Mouse (Mus musculus) heart, embryonic 15.5 days (tissue): Measurements from ENCODE around the gene Tent4a. TPM values are rescaled to one million over a fixed set of nuclear protein-coding genes. Genes with fewer than 3 reads are reported as not detected.
"Not testable (repeated sequence)": the region's sequence is repeated elsewhere in the genome, so short reads cannot be mapped to it uniquely, and the experiment has no call there.

Experiments used
- ATAC-seq: fragments of 200-750 bp; cut with Nextera tagmentation; replicated peaks from 2 replicates; pipeline ENCODE4 v1.8.0; 2017; ENCODE audit warnings: low read depth, moderate TSS enrichment; ENCODE audit not compliant: insufficient number of reproducible peaks, insufficient read depth, low FRiP score
- H3K27ac ChIP-seq: fragments of 300-500 bp; sonication (generic); 2 replicates; pipeline ENCODE4 v1.5.1; 2015; ENCODE audit warnings: mild to moderate bottlenecking, inconsistent platforms
- H3K27me3 ChIP-seq: fragments of 300-500 bp; sonication (generic); 2 replicates; pipeline ENCODE4 v1.6.1; 2015; ENCODE audit warnings: inconsistent platforms
- H3K36me3 ChIP-seq: fragments of 300-500 bp; sonication (generic); 2 replicates; pipeline ENCODE4 v1.6.1; 2015; ENCODE audit warnings: mild to moderate bottlenecking, inconsistent platforms
- H3K4me1 ChIP-seq: fragments of 300-500 bp; sonication (generic); replicated peaks from 2 replicates; pipeline ENCODE4 v1.6.1; 2015; ENCODE audit warnings: inconsistent platforms
- H3K4me2 ChIP-seq: fragments of 300-500 bp; sonication (generic); 2 replicates; pipeline ENCODE4 v1.6.1; 2015; ENCODE audit warnings: inconsistent platforms, mild to moderate bottlenecking, moderate library complexity
- H3K4me3 ChIP-seq: fragments of 300-500 bp; sonication (generic); 2 replicates; pipeline ENCODE4 v1.5.1; 2015; ENCODE audit warnings: mild to moderate bottlenecking, inconsistent platforms
- H3K9ac ChIP-seq: fragments of 300-500 bp; sonication (generic); 2 replicates; pipeline ENCODE4 v1.6.1; 2015; ENCODE audit warnings: mild to moderate bottlenecking, inconsistent platforms
- H3K9me3 ChIP-seq: fragments of 300-500 bp; sonication (generic); replicated peaks from 2 replicates; pipeline ENCODE4 v1.6.1; 2016; ENCODE audit warnings: inconsistent platforms
- WGBS: fragments of 180-500 bp; shearing (Covaris S2); methylation state at CpG from one replicate; pipeline ENCODE4 v1.1.7; 2015; ENCODE audit warnings: mixed read lengths; 5-methylcytosine and 5-hydroxymethylcytosine counted together
- polyA plus RNA-seq: library from polyadenylated mRNA; unstranded; fragments of >200 nt; fragmentation: Nextera tagmentation; extraction: Ambion mirVana; gene quantifications from 2 replicates; pipeline ENCODE4 v1.2.1, GENCODE M21; 2015

Tent4a gene
- 3.1 and 4.0 TPM in 2 replicates for polyA plus RNA-seq

GRCm38 (mm10) chr13:69534334-69534653, at the start of gene Tent4a:
Tent4a (minus strand) TSS chr13:69534617.
- Histone ChIP-seq H3K9ac (peak within 1 kb of the TSS; percentile 88), H3K9me3 (no peaks in the 10 kb centered on the region), H3K27ac (peak within 1 kb of the TSS; percentile 94), H3K4me2 (peak within 1 kb of the TSS; percentile 92), H3K27me3 (no peaks in the 10 kb centered on the region), H3K4me1 (peaks cover 49% of the 10 kb centered on the region), H3K4me3 (peak within 1 kb of the TSS; percentile 77), H3K36me3 (no peaks in the 10 kb centered on the region; the same call in 1 of the 2 replicates)
- ATAC-seq, result peak; percentile 85
- 1% methylated on average over 37 of the region's 57 CpGs for WGBS

- Histone ChIP-seq H3K9me3 (no peaks in the 10 kb centered on the region), H3K27ac (no peak overlapping the region), H3K9ac (no peak overlapping the region), H3K27me3 (no peaks in the 10 kb centered on the region), H3K4me3 (no peak overlapping the region), H3K4me2 (no peak overlapping the region), H3K36me3 (no peaks in the 10 kb centered on the region), H3K4me1 (peaks cover 8% of the 10 kb centered on the region; the same call in 1 of the 2 replicates)
- whole genome bisulfite sequencing, result 81% methylated on average over 6 of the region's 6 CpGs
- ATAC-seq, result no peak
These were observed 49.2 kb upstream of the Tent4a start for GRCm38 (mm10) chr13:69583591-69583990.

- Histone ChIP-seq H3K9ac (no peak overlapping the region), H3K27ac (no peak overlapping the region), H3K4me3 (no peak overlapping the region), H3K36me3 (no peaks in the 10 kb centered on the region), H3K4me2 (no peak overlapping the region), H3K4me1 (peaks cover 8% of the 10 kb centered on the region; the same call in 1 of the 2 replicates), H3K27me3 (no peaks in the 10 kb centered on the region), H3K9me3 (no peaks in the 10 kb centered on the region)
- WGBS, result 83% methylated on average over 6 of the region's 6 CpGs
- no peak for ATAC-seq
These were observed 48.0 kb upstream of the Tent4a start for GRCm38 (mm10) chr13:69582411-69582810.

- WGBS, result 84% methylated on average over 16 of the region's 16 CpGs
- no peak for ATAC-seq
These were observed 42.9 kb upstream of the Tent4a start for GRCm38 (mm10) chr13:69577181-69577834.

GRCm38 (mm10) chr13:69576676-69577075, 42.3 kb upstream of the Tent4a start:
- Histone ChIP-seq H3K9me3 (no peaks in the 10 kb centered on the region), H3K9ac (no peak overlapping the region), H3K4me2 (no peak overlapping the region), H3K27ac (no peak overlapping the region), H3K36me3 (no peaks in the 10 kb centered on the region), H3K4me3 (no peak overlapping the region), H3K4me1 (no peaks in the 10 kb centered on the region), H3K27me3 (no peaks in the 10 kb centered on the region)
- no peak for ATAC-seq
- 60% methylated on average over 11 of the region's 11 CpGs for WGBS

More at GRCm38 (mm10) chr13:69577181-69577834, 42.9 kb upstream of the Tent4a start:
- no peak overlapping the region for H3K9ac ChIP-seq
- no peak overlapping the region for H3K4me3 ChIP-seq
- no peaks in the 10 kb centered on the region for H3K4me1 ChIP-seq
- no peak overlapping the region for H3K27ac ChIP-seq
- H3K36me3 ChIP-seq, result no peaks in the 10 kb centered on the region
- no peaks in the 10 kb centered on the region for H3K9me3 ChIP-seq
- no peak overlapping the region for H3K4me2 ChIP-seq
- no peaks in the 10 kb centered on the region for H3K27me3 ChIP-seq

GRCm38 (mm10) chr13:69572594-69572993, 38.2 kb upstream of the Tent4a start:
- no peaks in the 10 kb centered on the region for H3K9me3 ChIP-seq
- 89% methylated on average over 3 of the region's 3 CpGs for WGBS

GRCm38 (mm10) chr13:69569201-69569600, 34.8 kb upstream of the Tent4a start:
- ATAC-seq, result no peak
- H3K4me1 ChIP-seq, result 0 out of 2 replicates have a peak, but pooled peaks cover 1% of the 10 kb centered on the region
- no peak overlapping the region for H3K9ac ChIP-seq
- no peak overlapping the region for H3K4me2 ChIP-seq
- no peaks in the 10 kb centered on the region for H3K27me3 ChIP-seq
- no peak overlapping the region for H3K4me3 ChIP-seq
- H3K9me3 ChIP-seq, result no peaks in the 10 kb centered on the region
- no peak overlapping the region for H3K27ac ChIP-seq
- H3K36me3 ChIP-seq, result no peaks in the 10 kb centered on the region
- 81% methylated on average over 9 of the region's 9 CpGs for WGBS

More at GRCm38 (mm10) chr13:69572594-69572993, 38.2 kb upstream of the Tent4a start:
- Histone ChIP-seq H3K36me3 (no peaks in the 10 kb centered on the region), H3K9ac (no peak overlapping the region), H3K4me3 (no peak overlapping the region), H3K4me1 (no peaks in the 10 kb centered on the region), H3K27me3 (no peaks in the 10 kb centered on the region), H3K4me2 (no peak overlapping the region), H3K27ac (no peak overlapping the region)
- ATAC-seq, result no peak

- peaks cover 19% of the 10 kb centered on the region for H3K4me1 ChIP-seq
- not testable (repeated sequence) for H3K4me2 ChIP-seq, H3K4me3 ChIP-seq, H3K9ac ChIP-seq, H3K27ac ChIP-seq, H3K36me3 ChIP-seq, ATAC-seq, H3K9me3 ChIP-seq, H3K27me3 ChIP-seq
- 89% methylated on average over 4 of the region's 4 CpGs for WGBS
These were observed 31.0 kb upstream of the Tent4a start for GRCm38 (mm10) chr13:69565401-69565800.

- H3K9ac ChIP-seq, result no peak overlapping the region
- ATAC-seq, result no peak
- H3K9me3 ChIP-seq, result no peaks in the 10 kb centered on the region
- H3K27me3 ChIP-seq, result no peaks in the 10 kb centered on the region
- no peaks in the 10 kb centered on the region for H3K36me3 ChIP-seq
- H3K4me2 ChIP-seq, result no peak overlapping the region
- H3K4me3 ChIP-seq, result no peak overlapping the region
- H3K27ac ChIP-seq, result no peak overlapping the region
- H3K4me1 ChIP-seq, result peaks cover 24% of the 10 kb centered on the region
These were observed 30.2 kb upstream of the Tent4a start for GRCm38 (mm10) chr13:69564573-69564972.

GRCm38 (mm10) chr13:69563905-69564304, 29.5 kb upstream of the Tent4a start:
- no peak overlapping the region for H3K27ac ChIP-seq
- no peaks in the 10 kb centered on the region for H3K27me3 ChIP-seq
- H3K9ac ChIP-seq, result no peak overlapping the region
- H3K4me2 ChIP-seq, result no peak overlapping the region
- H3K36me3 ChIP-seq, result no peaks in the 10 kb centered on the region
- no peak overlapping the region for H3K4me3 ChIP-seq
- H3K4me1 ChIP-seq, result peaks cover 31% of the 10 kb centered on the region
- H3K9me3 ChIP-seq, result no peaks in the 10 kb centered on the region
- no peak for ATAC-seq
- 55% methylated on average over 3 of the region's 3 CpGs for WGBS

- Histone ChIP-seq H3K27me3 (no peaks in the 10 kb centered on the region), H3K4me3 (no peak overlapping the region), H3K9ac (no peak overlapping the region), H3K4me1 (peaks cover 31% of the 10 kb centered on the region), H3K9me3 (no peaks in the 10 kb centered on the region), H3K4me2 (peak overlapping the region; percentile 26; the same call in 1 of the 2 replicates), H3K36me3 (no peaks in the 10 kb centered on the region), H3K27ac (0 out of 2 replicates have a peak overlapping the region, but pooled peaks have one; percentile 10)
- peak; percentile 91 for ATAC-seq
- WGBS, result 37% methylated on average over 12 of the region's 12 CpGs
These were observed 28.5 kb upstream of the Tent4a start for GRCm38 (mm10) chr13:69562654-69563574.
